Mouse (Mus musculus): ENCODE results near the gene Bach2. TPM values are rescaled to one million over a fixed set of nuclear protein-coding genes. Genes with fewer than 3 reads are reported as not detected.
A peak's percentile ranks its signal among the peaks of the same experiment; 100 is the strongest.

Bach2 gene
- polyA plus RNA-seq, 1 experiment from 2014 or later = 27.4 TPM

DNA sequence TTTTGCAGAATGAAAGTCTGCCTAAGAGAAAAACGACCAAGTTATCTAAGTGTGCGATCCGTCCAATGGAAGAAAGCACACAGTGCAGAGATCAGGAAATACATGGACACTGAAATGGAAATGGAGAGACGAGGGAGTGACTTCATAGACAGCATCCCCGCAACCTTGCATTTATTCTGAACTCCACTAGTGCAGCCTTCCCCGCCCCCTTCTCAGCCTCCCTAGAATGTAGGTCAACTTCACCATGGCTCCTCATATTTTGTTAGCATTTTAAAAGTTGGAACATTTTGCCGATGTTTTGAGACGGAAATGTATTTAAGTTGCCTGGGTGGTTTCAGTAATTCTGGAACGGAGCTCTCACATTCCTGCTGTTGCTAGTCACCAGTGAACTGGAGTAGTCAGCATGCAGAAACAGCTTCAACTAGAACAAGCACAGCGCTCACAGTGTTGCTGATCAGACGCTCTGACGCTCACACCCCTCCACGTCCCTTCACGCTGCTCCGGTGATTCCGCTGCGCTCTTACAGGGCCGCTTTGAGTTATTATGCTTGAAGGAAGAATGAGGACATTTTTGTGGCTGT lies 66.5 kb downstream of the Bach2 start:
- peak overlapping the region; percentile 8; the same call in 1 of the 2 replicates for H3K9ac ChIP-seq
- H3K9me3 ChIP-seq = no peaks in the 10 kb centered on the region
- ATAC-seq (ENCODE audit: low FRiP score, low read depth) = no peak
- WGBS = 29% methylated on average over 18 of the region's 18 CpGs
- peak overlapping the region; percentile 83 for H3K27ac ChIP-seq (replicated peaks)
- peaks cover 61% of the 10 kb centered on the region for H3K4me1 ChIP-seq (replicated peaks)
- H3K4me3 ChIP-seq = no peak overlapping the region
- H3K27me3 ChIP-seq = no peaks in the 10 kb centered on the region
- peak overlapping the region; percentile 31 for H3K4me2 ChIP-seq
- no peaks in the 10 kb centered on the region for H3K36me3 ChIP-seq

DNA sequence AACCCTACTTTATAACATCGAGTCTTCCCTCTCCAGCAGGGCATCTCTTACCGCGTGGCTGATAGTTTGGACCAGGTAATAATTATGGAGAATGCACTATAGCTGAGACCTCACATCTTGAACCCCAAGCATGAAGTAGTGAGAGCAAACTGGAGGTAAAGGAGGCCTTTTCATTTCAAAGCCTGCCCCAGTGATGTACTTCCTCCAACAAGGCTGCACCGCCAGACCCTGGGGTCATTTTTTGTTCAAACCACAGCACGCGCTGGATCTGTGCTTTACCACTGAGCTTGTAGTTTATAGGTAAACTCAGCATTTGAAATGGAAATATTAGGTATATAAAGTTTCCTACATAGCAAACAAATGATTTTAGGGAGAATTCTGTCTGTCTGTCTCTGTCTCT lies 67.1 kb downstream of the Bach2 start:
- peak overlapping the region; percentile 83 for H3K27ac ChIP-seq (replicated peaks)
- H3K4me1 ChIP-seq (replicated peaks) = peaks cover 61% of the 10 kb centered on the region
- 49% methylated on average over 6 of the region's 6 CpGs for WGBS
- no peak overlapping the region for H3K9ac ChIP-seq
- no peaks in the 10 kb centered on the region for H3K36me3 ChIP-seq
- no peak overlapping the region for H3K4me2 ChIP-seq
- no peaks in the 10 kb centered on the region for H3K27me3 ChIP-seq
- no peaks in the 10 kb centered on the region for H3K9me3 ChIP-seq
- ATAC-seq (ENCODE audit: low FRiP score, low read depth) = no peak
- no peak overlapping the region for H3K4me3 ChIP-seq

DNA sequence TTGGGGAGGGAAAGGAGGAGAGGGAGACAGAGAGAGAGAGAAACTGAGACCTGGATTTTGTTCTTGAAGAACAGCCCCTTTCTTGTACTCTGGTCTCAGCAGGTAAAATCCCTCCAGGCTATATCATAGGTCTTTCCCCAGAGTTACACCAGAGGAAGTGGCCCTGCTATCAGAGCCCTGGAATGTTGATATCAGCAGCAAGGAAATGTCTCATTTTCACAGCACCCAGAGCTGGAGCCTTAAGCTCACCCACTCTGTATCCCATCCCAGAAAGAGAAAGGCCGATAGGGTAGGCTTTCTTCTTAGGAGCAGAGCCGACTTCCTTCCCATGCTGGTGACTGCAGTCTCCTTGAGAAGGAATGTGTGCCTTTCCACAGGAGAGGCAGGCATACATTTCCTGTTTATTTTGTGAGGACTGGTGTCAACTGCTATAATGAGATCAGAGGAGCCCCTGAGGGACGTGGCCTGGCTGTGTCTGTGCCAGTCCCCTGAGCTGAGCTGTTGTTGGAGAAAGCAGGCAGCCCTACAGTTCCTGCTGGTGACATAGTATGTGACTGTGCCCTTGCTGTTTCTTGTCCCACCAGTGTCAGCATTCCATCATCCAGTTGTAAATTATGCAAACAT lies 67.7 kb downstream of the Bach2 start:
- H3K9me3 ChIP-seq = no peaks in the 10 kb centered on the region
- peaks cover 59% of the 10 kb centered on the region for H3K4me1 ChIP-seq (replicated peaks)
- no peaks in the 10 kb centered on the region for H3K36me3 ChIP-seq
- no peak overlapping the region for H3K4me3 ChIP-seq
- no peak overlapping the region for H3K9ac ChIP-seq
- no peaks in the 10 kb centered on the region for H3K27me3 ChIP-seq
- 38% methylated on average over 3 of the region's 3 CpGs for WGBS
- ATAC-seq (ENCODE audit: low FRiP score, low read depth) = no peak
- no peak overlapping the region for H3K4me2 ChIP-seq
- H3K27ac ChIP-seq (replicated peaks) = peak overlapping the region; percentile 83; the same call in 1 of the 2 replicates

DNA sequence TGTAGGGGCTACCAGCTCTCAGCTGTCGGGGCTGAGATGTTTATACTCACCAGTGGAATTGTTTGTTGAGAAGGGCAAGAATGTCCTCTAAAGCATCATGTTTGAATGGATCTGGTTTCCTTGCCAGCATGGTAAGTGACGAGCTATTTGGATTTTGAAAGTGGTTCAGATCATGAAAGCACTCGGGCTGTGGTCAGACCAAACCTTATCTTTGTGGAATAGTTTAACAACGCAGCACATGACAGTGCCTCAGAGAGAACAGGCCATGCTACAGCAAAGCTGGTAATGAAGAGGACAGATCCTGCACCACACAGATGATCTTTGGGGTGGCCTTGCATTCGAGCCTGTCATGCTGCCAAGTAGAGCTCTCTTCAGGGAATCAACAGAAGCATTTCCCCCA lies 68.6 kb downstream of the Bach2 start:
- WGBS = 78% methylated on average over 5 of the region's 5 CpGs
- no peak overlapping the region for H3K4me3 ChIP-seq
- H3K36me3 ChIP-seq = no peaks in the 10 kb centered on the region
- no peaks in the 10 kb centered on the region for H3K27me3 ChIP-seq
- H3K4me1 ChIP-seq (replicated peaks) = peaks cover 58% of the 10 kb centered on the region
- no peaks in the 10 kb centered on the region for H3K9me3 ChIP-seq
- ATAC-seq (ENCODE audit: low FRiP score, low read depth) = no peak
- H3K9ac ChIP-seq = no peak overlapping the region
- H3K27ac ChIP-seq (replicated peaks) = no peak overlapping the region
- no peak overlapping the region for H3K4me2 ChIP-seq

DNA sequence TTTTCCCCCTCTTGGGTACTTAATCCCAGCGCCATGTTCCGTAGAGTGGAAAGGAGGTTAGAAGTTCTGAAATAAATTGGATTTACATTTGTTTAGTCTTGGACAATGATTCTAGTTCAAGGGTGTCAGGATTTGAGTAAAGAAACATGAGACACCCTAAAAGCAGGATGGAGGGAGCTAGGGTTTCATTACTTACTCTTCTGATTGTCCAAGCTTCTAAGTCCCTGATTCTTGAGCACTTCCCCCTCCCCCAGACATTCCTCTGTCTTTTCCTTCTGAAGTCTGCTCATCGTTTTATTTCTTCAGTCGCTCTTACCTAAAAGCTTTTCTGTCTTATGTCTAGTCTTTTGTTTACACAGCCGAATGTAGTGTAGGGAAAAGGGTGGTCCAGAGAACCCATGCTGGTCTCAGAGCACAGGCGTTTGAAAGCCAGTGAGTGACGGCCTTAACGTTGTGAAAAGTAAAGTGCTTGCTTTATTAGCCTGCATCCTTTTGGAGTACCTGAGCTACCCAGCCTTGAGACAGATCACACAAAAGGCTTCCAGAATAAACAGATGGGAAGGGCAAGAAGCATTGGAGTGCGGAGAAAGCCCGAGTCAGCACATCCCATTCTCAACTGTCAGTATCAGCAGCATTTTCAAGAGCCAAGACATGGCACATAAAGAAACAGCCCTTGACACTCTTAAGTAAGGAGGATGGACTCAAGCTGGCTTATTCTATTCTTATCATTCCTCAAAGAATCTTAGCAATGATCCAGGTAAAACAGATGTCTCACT lies 73.8 kb downstream of the Bach2 start:
- ATAC-seq (ENCODE audit: low FRiP score, low read depth) = no peak
- H3K4me2 ChIP-seq = no peak overlapping the region
- no peak overlapping the region for H3K9ac ChIP-seq
- H3K36me3 ChIP-seq = peaks cover 2% of the 10 kb centered on the region; the same call in 1 of the 2 replicates
- 47% methylated on average over 10 of the region's 10 CpGs for WGBS
- peak overlapping the region; percentile 37 for H3K27ac ChIP-seq (replicated peaks)
- H3K4me3 ChIP-seq = no peak overlapping the region
- no peaks in the 10 kb centered on the region for H3K9me3 ChIP-seq
- peaks cover 22% of the 10 kb centered on the region; the same call in 1 of the 2 replicates for H3K4me1 ChIP-seq (replicated peaks)
- H3K27me3 ChIP-seq = no peaks in the 10 kb centered on the region

DNA sequence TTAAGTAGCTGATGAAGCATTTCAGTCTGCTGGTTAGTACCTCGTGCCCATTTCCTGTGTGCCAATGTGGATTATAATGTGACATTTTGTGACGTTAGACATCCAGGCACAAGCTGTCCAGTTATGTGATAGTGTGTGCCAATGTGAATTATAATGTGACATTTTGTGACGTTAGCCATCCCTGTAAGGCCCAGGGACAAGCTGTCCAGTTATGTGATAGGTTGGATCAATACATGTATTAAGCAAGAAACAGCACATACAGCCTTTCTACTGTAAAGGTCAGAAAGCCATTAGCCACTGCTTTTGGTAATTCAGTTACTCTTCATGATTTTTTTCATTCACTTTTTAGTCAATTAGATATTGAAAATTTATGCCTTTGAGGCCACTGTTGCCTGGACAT lies 76.3 kb downstream of the Bach2 start:
- no peak for ATAC-seq (ENCODE audit: low FRiP score, low read depth)
- H3K4me1 ChIP-seq (replicated peaks) = peaks cover 20% of the 10 kb centered on the region; the same call in 1 of the 2 replicates
- no peak overlapping the region for H3K9ac ChIP-seq
- no peaks in the 10 kb centered on the region for H3K9me3 ChIP-seq
- no peaks in the 10 kb centered on the region for H3K27me3 ChIP-seq
- H3K27ac ChIP-seq (replicated peaks) = no peak overlapping the region
- H3K4me3 ChIP-seq = no peak overlapping the region
- 74% methylated on average over 3 of the region's 3 CpGs for WGBS
- H3K4me2 ChIP-seq = no peak overlapping the region
- H3K36me3 ChIP-seq = peaks cover 8% of the 10 kb centered on the region; the same call in 1 of the 2 replicates

DNA sequence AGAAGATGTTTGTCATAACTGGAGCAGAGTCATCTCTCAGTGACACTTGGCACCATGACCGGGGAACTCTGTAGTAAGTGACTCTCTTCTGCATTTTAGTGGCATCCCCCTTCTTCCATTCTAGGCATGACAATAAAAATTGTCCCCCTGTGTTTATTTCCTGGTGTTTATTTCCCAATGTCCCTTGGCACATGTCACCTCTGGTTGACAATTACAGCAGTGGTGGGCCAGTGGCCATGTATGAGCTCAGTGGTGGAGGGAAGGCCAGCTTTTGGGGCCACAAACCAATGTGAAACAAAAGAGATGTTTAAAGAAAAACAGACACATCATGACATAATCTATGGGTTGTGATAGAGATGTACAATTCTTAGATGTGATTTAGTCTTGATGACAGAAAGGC lies 80.0 kb downstream of the Bach2 start:
- peaks cover 8% of the 10 kb centered on the region; the same call in 1 of the 2 replicates for H3K36me3 ChIP-seq
- H3K9me3 ChIP-seq = no peaks in the 10 kb centered on the region
- no peak overlapping the region for H3K4me2 ChIP-seq
- ATAC-seq (ENCODE audit: low FRiP score, low read depth) = no peak
- H3K27me3 ChIP-seq = no peaks in the 10 kb centered on the region
- no peak overlapping the region for H3K4me3 ChIP-seq
- H3K27ac ChIP-seq (replicated peaks) = no peak overlapping the region
- 100% methylated on average over 1 of the region's 1 CpGs for WGBS
- H3K9ac ChIP-seq = no peak overlapping the region
- H3K4me1 ChIP-seq (replicated peaks) = 0 out of 2 replicates have a peak, but pooled peaks cover 9% of the 10 kb centered on the region

GRCm38 (mm10) chr4:32319327-32319726 lies 80.7 kb downstream of the Bach2 start:
- H3K4me3 ChIP-seq = no peak overlapping the region
- WGBS = 95% methylated on average over 3 of the region's 3 CpGs
- H3K27me3 ChIP-seq = no peaks in the 10 kb centered on the region
- no peak overlapping the region for H3K4me2 ChIP-seq
- H3K9ac ChIP-seq = no peak overlapping the region
- H3K27ac ChIP-seq (replicated peaks) = no peak overlapping the region
- H3K36me3 ChIP-seq = peaks cover 8% of the 10 kb centered on the region; the same call in 1 of the 2 replicates
- ATAC-seq (ENCODE audit: low FRiP score, low read depth) = no peak
- no peaks in the 10 kb centered on the region for H3K9me3 ChIP-seq
- H3K4me1 ChIP-seq (replicated peaks) = 0 out of 2 replicates have a peak, but pooled peaks cover 6% of the 10 kb centered on the region

- Histone ChIP-seq H3K27me3 (no peaks in the 10 kb centered on the region), H3K9me3 (no peaks in the 10 kb centered on the region), H3K9ac (no peak overlapping the region), H3K27ac (replicated peaks) (no peak overlapping the region), H3K4me3 (no peak overlapping the region), H3K36me3 (peaks cover 8% of the 10 kb centered on the region; the same call in 1 of the 2 replicates), H3K4me2 (no peak overlapping the region), H3K4me1 (replicated peaks) (peaks cover 11% of the 10 kb centered on the region)
- 91% methylated on average over 1 of the region's 1 CpGs for WGBS
- ATAC-seq (ENCODE audit: low FRiP score, low read depth) = no peak
These were observed 81.4 kb downstream of the Bach2 start for GRCm38 (mm10) chr4:32320039-32320438.

DNA sequence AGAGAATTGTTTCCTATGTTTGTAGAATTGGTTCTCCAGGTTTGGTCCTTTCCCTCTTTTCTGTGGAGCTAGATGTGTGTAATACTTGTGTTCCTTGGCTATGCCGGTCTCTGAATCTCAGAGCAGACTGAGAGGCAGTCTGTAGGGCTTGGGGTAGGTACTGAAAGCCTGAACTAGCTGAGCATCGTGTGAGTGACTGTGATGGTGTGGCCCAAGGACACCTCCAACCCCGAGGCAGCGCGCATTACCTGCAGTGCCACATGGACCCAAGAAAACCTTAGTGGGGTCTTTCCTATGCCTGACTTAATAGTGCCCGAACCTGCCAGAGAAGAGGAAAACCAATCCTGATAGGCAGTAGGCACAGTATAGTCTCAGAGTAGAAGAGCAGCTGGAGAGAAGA lies 85.5 kb downstream of the Bach2 start:
- Histone ChIP-seq H3K9me3 (no peaks in the 10 kb centered on the region), H3K27me3 (no peaks in the 10 kb centered on the region), H3K4me2 (no peak overlapping the region), H3K4me3 (no peak overlapping the region), H3K9ac (no peak overlapping the region), H3K4me1 (replicated peaks) (peaks cover 50% of the 10 kb centered on the region), H3K36me3 (no peaks in the 10 kb centered on the region), H3K27ac (replicated peaks) (no peak overlapping the region)
- WGBS = 95% methylated on average over 6 of the region's 6 CpGs
- ATAC-seq (ENCODE audit: low FRiP score, low read depth) = no peak

DNA sequence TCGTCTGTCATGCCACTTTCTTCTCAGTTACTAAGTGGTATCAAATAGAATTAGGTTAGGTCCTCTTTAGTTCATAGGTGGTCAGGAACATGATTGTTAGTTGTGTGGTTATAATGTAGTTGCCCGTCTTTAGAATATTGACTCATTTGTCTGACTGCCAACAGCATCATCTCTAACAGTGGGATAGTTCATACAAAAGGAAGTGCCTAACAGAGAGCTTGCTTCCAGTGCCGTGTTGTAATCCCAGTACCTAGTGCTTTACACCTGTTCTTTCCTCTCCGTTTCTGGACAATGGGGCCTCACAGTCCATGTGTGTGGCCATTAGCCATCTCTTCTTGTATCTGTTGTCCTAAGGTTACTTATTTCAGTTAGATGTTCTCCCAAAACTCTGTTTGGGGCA lies 86.4 kb downstream of the Bach2 start:
- ATAC-seq (ENCODE audit: low FRiP score, low read depth) = no peak
- WGBS = 47% methylated on average over 4 of the region's 4 CpGs
- Histone ChIP-seq H3K9me3 (no peaks in the 10 kb centered on the region), H3K36me3 (no peaks in the 10 kb centered on the region), H3K27ac (replicated peaks) (0 out of 2 replicates have a peak overlapping the region, but pooled peaks have one; percentile 79), H3K27me3 (no peaks in the 10 kb centered on the region), H3K9ac (no peak overlapping the region), H3K4me3 (no peak overlapping the region), H3K4me1 (replicated peaks) (peaks cover 52% of the 10 kb centered on the region), H3K4me2 (no peak overlapping the region)

DNA sequence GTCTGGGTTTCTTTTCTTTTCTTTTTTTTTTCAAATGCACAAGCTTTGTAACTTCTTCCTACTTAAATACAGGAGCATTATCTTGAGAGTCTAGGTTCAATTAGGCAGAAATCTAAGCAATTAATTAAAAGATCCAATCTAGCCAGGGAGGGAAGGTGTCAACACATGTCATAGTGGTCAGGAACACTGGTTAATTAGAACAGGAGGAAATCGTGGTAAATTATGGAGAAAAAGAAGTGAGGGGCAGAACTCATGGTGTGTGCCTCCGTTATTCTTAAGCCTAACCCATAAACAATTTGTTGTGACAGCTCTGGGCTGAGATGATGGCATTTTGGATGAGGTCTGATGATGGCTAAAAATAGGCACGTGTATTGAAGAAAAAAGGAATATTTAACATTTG lies 87.0 kb downstream of the Bach2 start:
- Histone ChIP-seq H3K4me2 (no peak overlapping the region), H3K9me3 (no peaks in the 10 kb centered on the region), H3K4me3 (no peak overlapping the region), H3K9ac (0 out of 2 replicates have a peak overlapping the region, but pooled peaks have one; percentile 14), H3K27me3 (no peaks in the 10 kb centered on the region), H3K36me3 (no peaks in the 10 kb centered on the region), H3K4me1 (replicated peaks) (peaks cover 51% of the 10 kb centered on the region), H3K27ac (replicated peaks) (peak overlapping the region; percentile 79)
- 0 out of 2 replicates have a peak, but pooled peaks have one; percentile 3 for ATAC-seq (ENCODE audit: low FRiP score, low read depth)
- WGBS = 25% methylated on average over 3 of the region's 3 CpGs
